Mouse (Mus musculus) lung, postnatal 0 days (tissue): ENCODE measurements at regions not wholly inside any gene's neighbourhood (a gene's known extent, or its start where the extent isn't known, plus 50 kb on each side); places are given as distances from the start of the nearest gene placed in this dataset.

Experiments used
- CTCF ChIP-seq: IDR thresholded peaks from 2 replicates; pipeline ENCODE4 v1.5.1; 2016; ENCODE audit warnings: antibody characterized with exemption, mild to moderate bottlenecking
- EP300 ChIP-seq: IDR thresholded peaks from 2 replicates; pipeline ENCODE4 v1.6.1; 2016; ENCODE audit warnings: antibody characterized with exemption, mild to moderate bottlenecking, control low read depth

- TF ChIP-seq CTCF (no peak), EP300 (no peak)
Measured at GRCm38 (mm10) chr14:37430656-37431055, 295.6 kb upstream of the Ghitm start.
